Mouse (Mus musculus): Measurements from ENCODE around the gene Cdc25b. TPM values are rescaled to one million over a fixed set of nuclear protein-coding genes. Genes with fewer than 3 reads are reported as not detected.
A peak's percentile ranks its signal among the peaks of the same experiment; 100 is the strongest.
"Not testable (repeated sequence)": the region's sequence is repeated elsewhere in the genome, so short reads cannot be mapped to it uniquely, and the experiment has no call there.

The Cdc25b gene
- total RNA-seq, 2 experiments from 2014 or later: 17.3 to 20.8 TPM

- no peak for DNase-seq (ENCODE audit: low spot score in 2 of 2)
Measured at GRCm38 (mm10) chr2:131221853-131222515, 35.2 kb downstream of the Cdc25b start.

DNA sequence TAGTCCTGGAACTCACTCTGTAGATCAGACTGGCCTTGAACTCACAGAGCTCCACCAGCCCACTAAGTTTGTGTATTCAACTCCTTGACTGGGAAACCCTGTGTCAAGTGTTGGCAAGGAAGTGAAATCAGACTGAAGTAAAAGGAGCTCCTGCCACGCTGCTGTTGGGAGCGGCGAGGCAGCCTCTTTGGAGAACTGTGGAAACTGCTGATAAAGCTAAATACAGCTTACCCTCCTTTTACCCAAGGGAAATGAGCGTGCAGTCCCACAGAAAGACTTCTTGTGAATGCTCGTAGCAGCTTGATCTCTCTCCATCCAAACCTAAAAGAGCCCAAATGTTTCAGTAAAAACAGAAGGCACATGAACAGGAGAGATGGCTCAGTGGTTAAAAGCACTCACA, 35.8 kb downstream of the Cdc25b start:
- no peak for DNase-seq (ENCODE audit: low spot score in 2 of 2)

DNA sequence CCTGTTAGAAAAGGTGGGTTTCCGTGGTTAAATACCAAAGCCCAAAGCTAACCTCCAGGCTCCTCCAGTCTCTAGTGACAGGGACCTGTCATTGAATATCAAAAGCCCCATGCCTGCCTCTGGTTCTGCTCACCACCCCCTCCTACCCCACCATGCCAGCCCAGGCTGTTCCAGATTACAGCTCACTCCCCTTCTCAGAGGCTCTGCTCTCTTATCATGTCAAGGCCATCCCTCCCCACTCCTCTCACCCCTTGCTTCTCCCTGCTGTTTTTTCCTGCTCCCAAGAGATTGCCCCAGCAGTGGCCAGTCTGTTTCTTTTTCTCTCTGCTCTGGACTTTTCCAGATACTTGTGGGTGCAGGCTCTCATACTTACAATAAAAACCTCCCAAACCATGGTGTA, 36.8 kb downstream of the Cdc25b start:
- no peak for DNase-seq (ENCODE audit: low spot score in 2 of 2)

- no peak for DNase-seq (ENCODE audit: low spot score in 2 of 2)
Measured at GRCm38 (mm10) chr2:131225178-131225577, 38.4 kb downstream of the Cdc25b start.

DNA sequence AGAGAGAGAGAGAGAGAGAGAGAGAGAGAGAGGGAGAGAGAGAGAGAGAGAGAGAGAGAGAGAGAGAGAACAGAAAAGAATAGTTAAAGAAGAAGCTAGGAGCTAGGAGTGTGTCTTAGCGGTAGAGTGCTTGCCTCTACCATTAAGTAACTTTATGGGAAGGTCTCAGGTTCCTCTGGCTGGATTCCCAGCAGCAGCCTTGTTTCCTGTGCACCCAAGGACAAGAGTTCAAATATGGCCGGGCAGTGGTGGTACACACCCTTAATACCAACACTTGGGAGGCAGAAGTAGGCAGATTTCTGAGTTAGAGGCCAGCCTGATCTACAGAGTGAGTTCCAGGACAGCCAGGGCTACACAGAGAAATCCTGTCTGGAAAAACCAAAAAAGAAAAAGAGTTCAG, 39.9 kb downstream of the Cdc25b start:
- not testable (repeated sequence) for DNase-seq (ENCODE audit: low spot score in 2 of 2)

- no peak for DNase-seq (ENCODE audit: low spot score in 2 of 2)
Measured at GRCm38 (mm10) chr2:131227243-131227642, 40.5 kb downstream of the Cdc25b start.

DNA sequence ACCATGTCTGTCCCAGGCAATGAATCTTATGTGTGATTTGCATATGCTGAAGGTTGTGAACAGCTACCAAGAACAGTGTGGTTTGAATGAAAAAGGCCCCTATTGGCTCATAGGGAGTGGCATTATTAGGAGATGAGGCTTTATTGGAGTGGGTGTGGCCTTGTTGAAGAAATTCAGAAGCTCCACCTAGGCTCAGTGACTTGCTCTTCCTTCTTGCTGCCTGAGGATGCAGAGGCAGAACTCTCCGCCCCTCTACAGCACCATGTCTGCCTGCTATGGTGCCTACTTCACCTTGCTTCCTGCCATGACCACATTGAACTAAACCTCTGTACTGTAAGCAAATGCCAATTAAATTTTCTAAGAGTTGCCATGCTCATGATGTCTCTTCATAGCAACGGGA, 45.8 kb downstream of the Cdc25b start:
- no peak for DNase-seq (ENCODE audit: low spot score in 2 of 2)

GRCm38 (mm10) chr2:131233307-131234126, 46.8 kb downstream of the Cdc25b start, which contains the start of gene Mavs:
TSS of gene Mavs (plus strand) at chr2:131234063.
- DNase-seq (ENCODE audit: low spot score in 2 of 2): peak; percentile 88 to 96

GRCm38 (mm10) chr2:131234127-131234650, 47.4 kb downstream of the Cdc25b start:
- no peak for DNase-seq (ENCODE audit: low spot score in 2 of 2)

- no peak for DNase-seq (ENCODE audit: low spot score in 2 of 2)
Measured at GRCm38 (mm10) chr2:131234970-131235635, 48.4 kb downstream of the Cdc25b start.

GRCm38 (mm10) chr2:131242180-131242579, 55.4 kb downstream of the Cdc25b start:
- DNase-seq (ENCODE audit: low spot score in 2 of 2): no peak

DNA sequence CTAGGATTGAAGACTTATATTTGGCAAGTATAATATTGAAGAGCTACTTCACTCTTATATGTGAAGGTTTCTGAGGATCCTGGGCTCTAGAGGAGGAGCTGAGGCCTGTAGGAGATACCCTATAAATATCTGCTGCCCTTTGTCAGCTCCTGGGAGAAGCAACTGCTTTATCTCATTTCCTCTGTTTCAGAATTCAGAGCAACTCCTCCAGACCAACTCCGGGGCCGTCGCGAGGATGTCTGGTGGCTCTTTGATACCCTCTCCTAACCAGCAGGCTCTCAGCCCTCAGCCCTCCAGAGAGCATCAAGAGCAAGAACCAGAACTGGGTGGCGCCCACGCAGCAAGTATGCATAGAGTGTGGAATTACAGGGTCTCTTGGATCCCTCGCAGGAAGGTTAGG, 56.2 kb downstream of the Cdc25b start:
- no peak for DNase-seq (ENCODE audit: low spot score in 2 of 2)

Other genes with a start within 250 kb of the Cdc25b start
- gene Gfra4, start 143.9 kb upstream of the Cdc25b start, total RNA-seq (2021): 10 to 100 TPM; 52.8 to 56.6 TPM
- gene Adam33, start 123.1 kb upstream of the Cdc25b start, total RNA-seq (2021): under 1 TPM; 0.50 to 0.67 TPM
- under 1 TPM; 0.55 to 0.57 TPM for gene Siglec1, start 100.2 kb upstream of the Cdc25b start, total RNA-seq (2021)
- 10 to 100 TPM in 1 of 2 experiments, 1 to 10 TPM in 1; 8.8 to 12.5 TPM for gene Hspa12b, start 59.7 kb upstream of the Cdc25b start, total RNA-seq (2021)
- gene Gm11037, start 53.5 kb upstream of the Cdc25b start, total RNA-seq (2021): not detected
- gene 1700037H04Rik, start 26.9 kb upstream of the Cdc25b start, total RNA-seq (2021): 10 to 100 TPM; 64.5 to 64.6 TPM
- 100 to 1,000 TPM; 102 to 109 TPM for gene Cenpb, start 6.9 kb upstream of the Cdc25b start, total RNA-seq (2021)
- gene Spef1, start 333 bp downstream of the Cdc25b start, total RNA-seq (2021): 10 to 100 TPM; 16.2 to 18.0 TPM
- 10 to 100 TPM; 25.4 to 26.2 TPM for gene Ap5s1, start 20.1 kb downstream of the Cdc25b start, total RNA-seq (2021)
- gene Mavs, start 47.1 kb downstream of the Cdc25b start, total RNA-seq (2021): 1 to 10 TPM; 8.4 to 9.9 TPM
- 10 to 100 TPM; 58.3 to 60.1 TPM for gene Pank2, start 75.5 kb downstream of the Cdc25b start, total RNA-seq (2021)
- 10 to 100 TPM; 25.5 to 29.1 TPM for gene Rnf24, start 165.9 kb downstream of the Cdc25b start, total RNA-seq (2021)